Mouse (Mus musculus) layer of hippocampus, postnatal 25 days (tissue): Measurements from ENCODE around the gene Arhgap10. TPM values are rescaled to one million over a fixed set of nuclear protein-coding genes. Genes with fewer than 3 reads are reported as not detected.

Experiments
- DNase-seq, 2 experiments: peaks; one replicate each; pipeline ENCODE4 v3.0.0; 2022; ENCODE audit warnings: mixed read lengths in 2 of 2, low spot score in 1 of 2; ENCODE audit errors: extremely low spot score in 1 of 2
- total RNA-seq, 2 experiments: library from RNA; stranded (reverse); gene quantifications; 2 replicates each; pipeline ENCODE4 v1.2.3; 2021

Arhgap10 gene
- total RNA-seq, 2 experiments from 2014 or later: 8.0 to 9.3 TPM

GRCm38 (mm10) chr8:77317771-77318170 lies 200.0 kb downstream of the Arhgap10 start:
- no peak for DNase-seq

GRCm38 (mm10) chr8:77313003-77313402 lies 204.8 kb downstream of the Arhgap10 start:
- no peak for DNase-seq

- no peak for DNase-seq
Observed at GRCm38 (mm10) chr8:77311762-77312161, 206.0 kb downstream of the Arhgap10 start.

GRCm38 (mm10) chr8:77310541-77310940 lies 207.2 kb downstream of the Arhgap10 start:
- no peak for DNase-seq

GRCm38 (mm10) chr8:77310026-77310425 lies 207.7 kb downstream of the Arhgap10 start:
- no peak for DNase-seq

- DNase-seq: no peak
Observed at GRCm38 (mm10) chr8:77294599-77294998, 223.2 kb downstream of the Arhgap10 start.

- no peak for DNase-seq
Observed at GRCm38 (mm10) chr8:77292649-77293048, 225.1 kb downstream of the Arhgap10 start.

- DNase-seq: no peak
Observed at GRCm38 (mm10) chr8:77292120-77292519, 225.6 kb downstream of the Arhgap10 start.

GRCm38 (mm10) chr8:77288492-77288891 lies 229.3 kb downstream of the Arhgap10 start:
- DNase-seq: no peak

GRCm38 (mm10) chr8:77288065-77288464 lies 229.7 kb downstream of the Arhgap10 start:
- no peak for DNase-seq

- DNase-seq: no peak
Observed at GRCm38 (mm10) chr8:77284473-77284872, 233.3 kb downstream of the Arhgap10 start.

GRCm38 (mm10) chr8:77282605-77283236 lies 235.0 kb downstream of the Arhgap10 start:
- DNase-seq: no peak

- no peak for DNase-seq
Observed at GRCm38 (mm10) chr8:77279977-77280376, 237.8 kb downstream of the Arhgap10 start.

GRCm38 (mm10) chr8:77278246-77278645 lies 239.5 kb downstream of the Arhgap10 start:
- no peak for DNase-seq

GRCm38 (mm10) chr8:77276827-77277226 lies 240.9 kb downstream of the Arhgap10 start:
- DNase-seq: no peak

GRCm38 (mm10) chr8:77275571-77275970 lies 242.2 kb downstream of the Arhgap10 start:
- DNase-seq: no peak

- DNase-seq: no peak
Observed at GRCm38 (mm10) chr8:77272136-77272535, 245.6 kb downstream of the Arhgap10 start.

- DNase-seq: no peak
Observed at GRCm38 (mm10) chr8:77267941-77268405, 249.8 kb downstream of the Arhgap10 start.

GRCm38 (mm10) chr8:77262216-77263009 lies 255.3 kb downstream of the Arhgap10 start:
- no peak for DNase-seq

- DNase-seq: no peak
Observed at GRCm38 (mm10) chr8:77261215-77261614, 256.5 kb downstream of the Arhgap10 start.

GRCm38 (mm10) chr8:77257085-77257451 lies 260.7 kb downstream of the Arhgap10 start:
- peak in 1 of 2 experiments; percentile 32 for DNase-seq
